Mouse (Mus musculus) left cerebral cortex, adult 11 months (tissue): ENCODE results near the gene Efcab8.

Experiments
- DNase-seq: peaks from one replicate; pipeline ENCODE4 v3.0.0; 2022; ENCODE audit warnings: low spot score

The Efcab8 gene

GRCm38 (mm10) chr2:153779394-153779981 lies at the start of gene Efcab8:
TSS of gene Efcab8 (plus strand) at chr2:153779931.
- DNase-seq = no peak

DNA sequence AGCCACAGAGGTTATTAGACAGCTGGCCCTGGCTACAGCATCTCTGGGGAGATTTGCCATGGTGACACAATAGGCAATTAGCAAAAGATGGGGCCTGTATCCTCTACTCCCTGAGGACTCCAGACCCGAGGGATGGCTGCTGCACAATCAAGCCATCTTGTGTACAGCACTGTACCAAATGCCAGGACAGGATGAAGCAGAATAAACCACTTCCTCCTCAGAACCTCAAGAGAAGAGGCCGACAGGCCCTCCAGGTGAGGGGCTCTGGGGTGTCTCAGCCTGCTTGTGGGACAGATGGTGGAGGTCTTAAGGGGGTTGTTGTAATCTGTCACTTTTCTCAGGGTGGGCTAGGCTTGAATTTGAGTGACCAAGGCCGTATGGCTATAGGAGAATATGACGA lies 45.7 kb upstream of the Efcab8 start:
- DNase-seq = no peak

GRCm38 (mm10) chr2:153740500-153741436 lies 39.0 kb upstream of the Efcab8 start, which contains the start of gene Mapre1:
TSS of gene Mapre1 (plus strand) at chr2:153741274.
- DNase-seq = peak; percentile 99

DNA sequence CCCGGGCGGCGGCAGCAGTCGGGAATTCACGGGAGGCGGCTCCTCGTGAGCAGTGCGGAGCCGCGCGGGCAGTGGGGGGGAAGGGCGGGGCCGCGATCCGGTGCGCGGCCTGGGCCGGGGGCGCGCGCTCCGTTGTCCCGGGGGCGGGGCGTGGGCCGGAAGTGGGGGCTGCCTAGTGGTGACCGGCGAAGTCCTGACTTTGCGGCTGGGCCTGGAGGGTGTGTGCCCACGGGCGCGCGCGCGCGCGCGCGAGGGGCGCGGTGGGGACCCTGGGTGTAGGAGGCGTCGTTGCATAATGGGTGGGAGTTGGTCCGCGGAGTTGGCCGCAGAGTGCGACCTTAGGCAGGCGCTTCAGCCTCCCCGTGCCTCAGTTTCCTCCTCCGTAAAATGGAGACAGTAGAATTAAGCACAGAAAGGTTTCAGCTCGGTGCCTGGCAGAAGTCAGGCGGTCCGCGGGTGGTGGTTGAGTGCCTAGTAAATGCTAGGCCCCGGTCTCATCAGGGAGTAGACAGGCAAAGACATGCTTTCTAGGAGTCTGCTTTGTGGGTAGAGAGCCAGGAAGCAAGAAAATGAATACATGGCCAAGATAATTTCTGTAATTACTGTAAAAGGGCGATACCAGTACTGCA lies 38.2 kb upstream of the Efcab8 start:
- DNase-seq = peak; percentile 22

DNA sequence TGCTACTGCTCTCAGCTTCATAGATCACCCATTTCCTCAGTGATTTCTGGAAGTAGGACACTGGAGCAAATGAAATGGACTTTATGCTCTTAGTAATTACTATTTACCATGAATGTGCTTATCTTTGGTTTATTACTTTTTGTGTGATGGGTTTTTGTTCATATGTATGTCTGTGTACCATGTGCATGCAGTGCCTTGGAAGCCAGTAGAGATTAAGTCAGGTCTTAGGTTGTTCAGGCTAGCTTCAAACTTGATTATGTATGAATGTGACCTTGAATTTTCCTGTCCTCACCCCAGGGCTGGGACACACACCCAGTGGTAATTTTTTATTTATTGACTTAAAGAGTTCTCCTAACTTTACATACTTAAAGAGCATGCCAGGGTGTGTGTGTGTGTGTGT lies 31.7 kb upstream of the Efcab8 start:
- no peak for DNase-seq

DNA sequence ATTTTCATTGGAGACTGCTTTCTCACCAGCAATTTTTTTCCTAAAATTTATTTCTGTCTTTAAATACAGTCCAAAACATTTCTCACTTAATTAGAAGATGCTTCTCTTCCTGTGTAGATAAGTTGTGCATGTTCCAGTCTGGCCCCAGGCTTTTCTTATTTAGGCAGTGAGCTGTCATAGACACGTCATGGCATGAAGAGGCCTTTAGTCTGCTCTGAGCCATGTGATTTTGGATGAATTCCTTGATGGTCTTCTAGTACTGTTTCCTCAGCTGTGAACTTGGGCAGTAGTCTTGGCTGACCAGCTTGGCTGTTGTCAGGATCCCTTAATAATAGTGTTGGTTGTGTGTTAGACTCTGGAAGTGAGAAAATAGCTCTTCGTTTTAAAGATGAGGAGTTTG lies 29.4 kb upstream of the Efcab8 start:
- DNase-seq = no peak

GRCm38 (mm10) chr2:153762121-153762520 lies 17.6 kb upstream of the Efcab8 start:
- no peak for DNase-seq

- DNase-seq = no peak
Observed at GRCm38 (mm10) chr2:153767484-153767883, 12.2 kb upstream of the Efcab8 start.

- no peak for DNase-seq
Observed at GRCm38 (mm10) chr2:153768881-153769280, 10.8 kb upstream of the Efcab8 start.

- no peak for DNase-seq
Observed at GRCm38 (mm10) chr2:153772950-153773349, 6.8 kb upstream of the Efcab8 start.

GRCm38 (mm10) chr2:153775472-153775871 lies 4.3 kb upstream of the Efcab8 start:
- no peak for DNase-seq

GRCm38 (mm10) chr2:153778638-153779362 lies 931 bp upstream of the Efcab8 start:
- no peak for DNase-seq

DNA sequence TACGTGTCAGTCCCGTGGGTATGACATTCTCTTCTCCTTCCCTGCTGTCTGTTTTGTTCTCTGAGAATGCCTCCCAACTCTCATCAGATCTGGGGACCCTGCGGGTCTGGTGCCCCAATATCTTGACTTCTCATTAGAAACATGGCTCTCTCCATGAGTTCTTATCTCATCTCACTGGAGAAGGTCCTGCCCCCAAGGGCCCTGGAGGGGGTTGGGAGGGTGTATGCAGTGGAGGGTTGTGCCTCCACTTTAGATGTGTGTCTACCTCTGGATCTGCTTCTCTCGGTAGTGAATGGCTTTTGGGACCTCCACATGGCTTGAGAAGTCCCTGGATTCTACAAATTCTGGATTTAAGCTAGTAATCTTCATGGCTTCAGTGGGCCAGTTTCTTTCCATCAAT lies 1.4 kb downstream of the Efcab8 start:
- DNase-seq = no peak

GRCm38 (mm10) chr2:153784668-153785067 lies 4.9 kb downstream of the Efcab8 start:
- peak; percentile 6 for DNase-seq

- DNase-seq = no peak
Observed at GRCm38 (mm10) chr2:153793366-153793765, 13.6 kb downstream of the Efcab8 start.

DNA sequence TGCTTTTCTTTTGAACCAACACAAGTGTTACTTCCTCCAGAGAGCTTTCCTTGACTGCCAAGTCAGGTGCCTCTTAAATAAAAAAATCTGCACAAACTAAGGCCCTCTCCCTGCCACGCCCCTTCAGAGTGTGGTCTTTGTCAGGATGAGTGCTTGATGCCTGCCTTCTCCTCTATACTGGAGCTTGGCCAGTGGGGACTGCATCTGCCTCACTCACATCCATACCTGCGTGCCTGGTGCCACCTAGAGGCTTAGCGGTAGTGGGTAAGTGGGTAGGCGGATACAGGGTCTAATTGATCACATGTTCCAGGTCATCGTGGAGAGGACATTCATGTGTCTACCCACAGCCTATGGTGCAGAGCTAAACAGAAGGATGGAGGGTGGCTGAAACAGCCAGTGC lies 15.4 kb downstream of the Efcab8 start:
- DNase-seq = no peak

DNA sequence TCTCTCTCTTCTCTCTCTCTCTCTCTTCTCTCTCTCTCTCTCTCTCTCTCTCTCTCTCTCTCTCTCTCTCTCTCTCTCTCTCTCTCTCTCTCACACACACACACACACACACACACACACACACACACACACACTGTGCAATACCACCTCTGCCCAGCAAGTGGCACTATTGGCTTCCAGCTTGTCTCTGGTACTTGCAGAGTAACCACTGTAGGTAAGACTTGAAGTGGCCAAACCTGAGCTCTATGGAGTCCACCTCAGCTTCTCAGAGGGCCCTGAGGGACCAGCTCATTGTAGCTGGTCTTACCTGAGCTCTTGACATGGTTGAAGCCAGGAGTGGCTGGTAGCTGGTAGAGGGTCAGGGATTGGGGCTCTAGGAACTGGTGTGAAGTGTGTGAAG lies 27.7 kb downstream of the Efcab8 start:
- DNase-seq = peak; percentile 47

GRCm38 (mm10) chr2:153808146-153808545 lies 28.4 kb downstream of the Efcab8 start:
- DNase-seq = no peak

GRCm38 (mm10) chr2:153808841-153809240 lies 29.1 kb downstream of the Efcab8 start:
- DNase-seq = no peak

DNA sequence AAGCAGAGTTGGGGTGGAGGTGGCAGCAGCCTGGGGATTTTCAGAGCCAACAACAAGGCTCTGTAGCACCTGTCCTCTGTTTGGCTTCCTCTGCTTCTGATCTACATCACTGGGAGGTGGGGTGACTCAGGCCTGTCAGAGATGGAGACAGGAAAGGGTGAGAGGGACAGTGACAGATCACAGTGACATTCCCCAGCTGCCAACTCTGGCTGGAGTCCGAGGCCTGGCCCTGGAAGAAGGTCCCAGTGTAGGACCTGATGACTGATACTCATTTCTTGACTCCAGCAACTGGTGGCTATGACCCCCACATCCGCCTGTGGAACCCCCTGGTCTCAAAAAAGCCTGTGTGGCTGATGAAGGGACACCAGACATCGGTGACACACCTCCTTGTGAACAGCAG lies 30.2 kb downstream of the Efcab8 start:
- DNase-seq = no peak

DNA sequence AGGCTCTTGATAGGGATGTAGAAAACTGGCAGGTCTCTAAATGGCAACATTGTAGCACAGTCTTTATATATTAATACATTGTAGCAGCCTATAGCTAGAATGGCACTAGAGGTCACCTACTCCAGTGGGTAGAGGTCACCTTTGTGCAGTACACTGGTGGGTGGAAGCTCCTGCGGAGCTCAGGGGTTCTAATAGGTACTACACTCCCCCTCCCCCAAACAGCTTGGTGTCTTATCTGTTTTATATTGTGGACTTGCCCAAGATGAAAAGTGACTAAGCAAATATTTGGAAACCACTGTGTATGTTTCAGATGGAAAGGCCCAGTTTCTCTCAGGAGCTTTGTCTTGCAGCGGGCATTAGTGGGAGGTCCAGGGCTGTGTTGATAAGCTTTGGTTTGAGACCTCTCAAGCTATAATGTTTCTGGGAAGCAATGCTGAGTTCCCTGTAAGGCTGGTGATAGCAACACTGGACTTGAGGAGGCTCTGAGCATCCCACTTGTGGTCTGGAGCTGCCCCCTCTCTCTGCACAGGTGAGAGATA lies 42.3 kb downstream of the Efcab8 start:
- no peak for DNase-seq

DNA sequence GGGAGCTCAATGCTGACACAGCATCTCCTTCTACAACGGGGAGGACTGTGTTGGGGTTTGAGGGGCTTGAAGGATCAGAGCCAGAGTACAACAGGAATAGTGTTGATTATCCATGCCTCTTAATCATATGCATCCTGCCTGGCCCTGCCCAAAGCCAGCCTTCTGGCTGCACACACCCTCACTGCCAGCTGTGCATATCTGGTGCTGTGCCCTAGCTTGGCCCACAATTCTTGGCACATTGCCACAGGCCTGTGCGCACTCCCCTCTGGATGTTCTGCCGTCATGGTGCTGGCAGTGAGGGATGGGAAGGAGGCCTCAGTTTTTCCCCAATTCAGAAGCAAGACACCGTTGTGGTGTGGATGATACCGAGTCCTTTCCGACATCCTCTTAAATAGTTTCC lies 44.9 kb downstream of the Efcab8 start:
- DNase-seq = no peak
